Mouse (Mus musculus) T-helper 1 cell (primary cell): ENCODE measurements at regions not wholly inside any gene's neighbourhood (a gene's known extent, or its start where the extent isn't known, plus 50 kb on each side); places are given as distances from the start of the nearest gene placed in this dataset.

ENCODE experiments used
- in situ Hi-C: fragments of 300-600 bp; cut with MboI, MseI; formaldehyde crosslinking; loops from one replicate; pipeline ENCODE4 v1.15.1; 2025; ENCODE audit warnings: high pct_unique_total_duplicates

DNA sequence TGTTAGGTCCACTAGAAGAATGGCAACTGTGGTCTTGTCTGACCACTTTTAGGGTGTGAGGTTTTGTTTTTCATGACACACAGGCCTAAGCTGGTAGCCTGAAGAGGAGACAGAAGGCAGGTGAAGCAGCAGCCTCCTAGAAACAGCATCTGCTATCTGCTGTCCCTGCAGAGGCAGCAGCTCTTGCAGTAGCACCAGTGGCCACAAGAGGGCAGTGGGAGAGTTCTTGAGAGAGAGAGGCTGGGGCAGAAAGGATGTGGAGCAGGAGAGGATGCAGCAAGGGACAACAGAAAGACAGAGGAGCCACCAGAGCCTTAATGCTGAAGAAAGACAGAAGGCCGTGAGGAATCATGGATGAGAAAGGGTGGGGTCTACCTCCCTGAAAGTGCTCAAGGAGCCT, 88.1 kb upstream of the Usp51 start:
- in situ Hi-C loops: no loop called here

DNA sequence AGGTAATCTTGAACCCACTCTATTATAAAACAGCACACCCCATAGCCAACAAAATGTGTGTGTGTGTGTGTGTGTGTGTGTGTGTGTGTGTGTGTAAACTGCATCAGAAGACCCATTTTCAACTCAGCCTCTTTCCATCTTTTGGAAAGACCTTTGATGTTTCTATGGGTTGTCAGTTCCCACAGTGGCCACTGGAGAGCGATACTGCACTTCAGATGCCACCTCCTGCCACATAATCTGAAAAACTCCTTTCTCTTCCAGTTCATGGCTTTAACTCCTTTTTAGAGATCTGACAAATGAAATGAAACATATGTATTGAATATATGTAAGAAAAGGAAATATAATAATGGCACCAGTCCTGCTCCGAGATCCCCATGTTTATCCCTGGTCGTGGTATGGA, 79.3 kb upstream of the Usp51 start:
- in situ Hi-C loops: no loop called here

DNA sequence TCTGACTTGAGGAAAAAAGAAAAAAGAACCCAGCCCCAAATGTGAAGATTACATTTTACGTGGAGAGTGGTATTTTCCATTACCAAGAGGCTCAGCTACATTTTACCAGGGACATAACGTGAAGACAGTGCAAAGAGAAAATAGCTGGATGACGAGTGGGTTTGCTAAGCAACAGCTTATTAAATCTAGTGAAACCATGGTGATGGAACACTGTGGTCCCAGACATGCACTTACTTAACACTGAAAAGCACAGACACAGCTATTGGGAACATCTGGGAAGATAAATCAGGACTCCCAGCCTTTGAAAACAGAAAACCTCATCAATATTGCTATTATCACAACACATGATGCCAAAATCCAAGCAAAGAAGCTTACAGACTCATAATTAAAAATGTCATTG, 60.1 kb upstream of the Usp51 start:
- in situ Hi-C loops: loop anchor here (10.0 kb wide), 1 partner anchor 169 kb away; the partner anchor contains the start of gene Foxr2
